Mouse (Mus musculus) kidney, adult 2 months (tissue): ENCODE data around the gene Il17re.

Source experiments
- CTCF ChIP-seq: fragments of 200-500 bp; conservative IDR thresholded peaks from 2 replicates; pipeline ENCODE4 v1.5.1; 2011; ENCODE audit warnings: low read depth, mild to moderate bottlenecking, control low read depth, low read length, moderate library complexity, mixed read lengths; ENCODE audit not compliant: insufficient read depth, insufficient read length
- POLR2A ChIP-seq: fragments of 200-500 bp; IDR thresholded peaks from one replicate; pipeline ENCODE4 v1.6.1; 2011; ENCODE audit warnings: low read depth, low read length, control low read depth

- TF ChIP-seq POLR2A (no peak), CTCF (no peak)
Observed at GRCm38 (mm10) chr6:113434691-113435090, 23.6 kb upstream of the Il17re start.
